Mouse (Mus musculus) heart, embryonic 15.5 days (tissue): ENCODE results near the gene Setd7. TPM values are rescaled to one million over a fixed set of nuclear protein-coding genes. Genes with fewer than 3 reads are reported as not detected.
A peak's percentile ranks its signal among the peaks of the same experiment; 100 is the strongest.

Experiments
- ATAC-seq: fragments of 200-750 bp; cut with Nextera tagmentation; replicated peaks from 2 replicates; pipeline ENCODE4 v1.8.0; 2017; ENCODE audit warnings: low read depth, moderate TSS enrichment; ENCODE audit not compliant: insufficient number of reproducible peaks, insufficient read depth, low FRiP score
- H3K27ac ChIP-seq: fragments of 300-500 bp; sonication (generic); 2 replicates; pipeline ENCODE4 v1.5.1; 2015; ENCODE audit warnings: mild to moderate bottlenecking, inconsistent platforms
- H3K27me3 ChIP-seq: fragments of 300-500 bp; sonication (generic); 2 replicates; pipeline ENCODE4 v1.6.1; 2015; ENCODE audit warnings: inconsistent platforms
- H3K36me3 ChIP-seq: fragments of 300-500 bp; sonication (generic); 2 replicates; pipeline ENCODE4 v1.6.1; 2015; ENCODE audit warnings: mild to moderate bottlenecking, inconsistent platforms
- H3K4me1 ChIP-seq: fragments of 300-500 bp; sonication (generic); replicated peaks from 2 replicates; pipeline ENCODE4 v1.6.1; 2015; ENCODE audit warnings: inconsistent platforms
- H3K4me2 ChIP-seq: fragments of 300-500 bp; sonication (generic); 2 replicates; pipeline ENCODE4 v1.6.1; 2015; ENCODE audit warnings: inconsistent platforms, mild to moderate bottlenecking, moderate library complexity
- H3K4me3 ChIP-seq: fragments of 300-500 bp; sonication (generic); 2 replicates; pipeline ENCODE4 v1.5.1; 2015; ENCODE audit warnings: mild to moderate bottlenecking, inconsistent platforms
- H3K9ac ChIP-seq: fragments of 300-500 bp; sonication (generic); 2 replicates; pipeline ENCODE4 v1.6.1; 2015; ENCODE audit warnings: mild to moderate bottlenecking, inconsistent platforms
- H3K9me3 ChIP-seq: fragments of 300-500 bp; sonication (generic); replicated peaks from 2 replicates; pipeline ENCODE4 v1.6.1; 2016; ENCODE audit warnings: inconsistent platforms
- WGBS: fragments of 180-500 bp; shearing (Covaris S2); methylation state at CpG from one replicate; pipeline ENCODE4 v1.1.7; 2015; ENCODE audit warnings: mixed read lengths; 5-methylcytosine and 5-hydroxymethylcytosine counted together
- polyA plus RNA-seq: library from polyadenylated mRNA; unstranded; fragments of >200 nt; fragmentation: Nextera tagmentation; extraction: Ambion mirVana; gene quantifications from 2 replicates; pipeline ENCODE4 v1.2.1, GENCODE M21; 2015

The Setd7 gene
- polyA plus RNA-seq, 1 experiment from 2014 or later = 5.1 TPM

DNA sequence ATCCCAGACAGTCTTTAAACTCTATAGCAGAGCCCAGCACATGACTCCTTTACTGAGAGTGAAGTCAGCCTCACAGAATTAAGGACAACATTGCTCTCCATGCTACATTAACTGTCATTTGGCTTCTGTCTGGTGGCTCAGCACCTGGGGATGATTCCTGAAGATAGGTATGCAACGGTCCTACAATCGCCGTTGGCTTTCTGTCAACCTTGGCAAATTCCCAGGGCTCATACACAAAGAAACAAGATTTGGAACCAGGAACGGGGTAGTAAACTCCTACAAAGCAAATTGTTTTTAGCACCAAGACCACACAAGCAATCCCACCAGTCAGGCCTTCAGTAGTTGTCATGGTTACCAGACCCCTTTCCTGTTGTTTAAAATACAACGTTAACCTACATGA is 27.1 kb downstream of the Setd7 start:
- Histone ChIP-seq H3K36me3 (peaks cover 84% of the 10 kb centered on the region), H3K4me3 (no peak overlapping the region), H3K27me3 (no peaks in the 10 kb centered on the region), H3K9me3 (no peaks in the 10 kb centered on the region), H3K4me1 (0 out of 2 replicates have a peak, but pooled peaks cover 2% of the 10 kb centered on the region), H3K27ac (no peak overlapping the region), H3K4me2 (no peak overlapping the region), H3K9ac (no peak overlapping the region)
- 76% methylated on average over 5 of the region's 5 CpGs for WGBS
- ATAC-seq = no peak

DNA sequence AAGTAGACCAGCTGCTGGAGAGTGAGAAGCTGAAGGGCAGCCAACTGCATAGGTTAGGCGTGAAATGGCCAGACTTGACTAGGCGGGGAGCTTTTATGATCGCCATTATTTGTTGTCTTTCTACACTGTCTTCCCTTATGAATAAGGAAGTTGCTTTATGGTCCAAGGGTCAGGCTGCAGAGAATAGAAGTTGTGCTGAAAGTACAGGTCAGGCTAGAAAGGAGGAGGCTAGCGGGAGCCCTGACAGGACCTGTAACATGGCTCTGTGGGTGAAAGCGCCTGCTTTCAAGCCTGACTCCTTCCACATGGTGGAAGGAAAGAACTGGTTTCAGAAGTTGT is 28.4 kb downstream of the Setd7 start:
- H3K9ac ChIP-seq = no peak overlapping the region
- H3K4me1 ChIP-seq = 0 out of 2 replicates have a peak, but pooled peaks cover 2% of the 10 kb centered on the region
- H3K9me3 ChIP-seq = no peaks in the 10 kb centered on the region
- peak overlapping the region; percentile 38 for H3K27ac ChIP-seq
- ATAC-seq = no peak
- no peak overlapping the region for H3K4me2 ChIP-seq
- no peaks in the 10 kb centered on the region for H3K27me3 ChIP-seq
- WGBS = 74% methylated on average over 5 of the region's 5 CpGs
- H3K36me3 ChIP-seq = peaks cover 76% of the 10 kb centered on the region
- H3K4me3 ChIP-seq = no peak overlapping the region

DNA sequence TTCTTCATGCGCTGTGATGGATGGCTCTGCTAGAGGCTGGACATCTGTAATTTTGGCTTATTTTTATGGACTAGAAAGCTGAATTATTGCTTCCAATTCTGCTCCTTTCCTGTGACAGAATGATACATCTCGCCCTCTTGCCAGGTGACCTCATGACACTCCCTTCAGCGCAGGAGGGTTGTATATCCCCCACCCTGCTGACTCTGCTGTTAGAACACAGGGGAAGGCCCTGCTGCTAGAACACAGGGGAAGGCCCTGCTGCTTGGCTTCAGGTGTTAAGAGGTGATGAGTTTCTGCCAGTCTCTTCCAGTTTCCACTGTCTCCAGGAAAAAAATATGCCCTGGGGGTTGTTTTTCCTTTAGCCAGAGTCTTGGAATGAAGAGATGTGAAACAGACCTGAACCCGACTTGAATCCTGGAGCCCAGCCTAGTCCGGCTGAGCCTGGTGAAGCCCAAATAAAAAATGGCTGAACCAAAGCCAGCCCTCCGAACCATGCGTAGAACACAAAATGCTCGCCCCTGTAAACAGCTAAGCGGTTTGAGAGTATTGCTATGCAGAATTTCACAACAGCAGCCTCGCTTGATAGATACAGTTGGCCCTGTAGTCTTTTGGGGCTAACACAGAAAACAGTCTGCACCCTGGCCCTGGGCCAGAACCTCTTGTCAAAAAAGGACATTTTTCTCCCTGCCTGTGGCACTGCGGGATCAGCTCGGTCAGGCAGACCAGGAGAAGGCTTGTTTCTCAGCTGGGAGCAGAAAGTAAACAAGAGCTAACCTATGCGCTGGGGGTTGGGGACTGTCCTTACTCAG is 29.0 kb downstream of the Setd7 start:
- 0 out of 2 replicates have a peak, but pooled peaks cover 2% of the 10 kb centered on the region for H3K4me1 ChIP-seq
- H3K27ac ChIP-seq = peak overlapping the region; percentile 38
- no peak for ATAC-seq
- H3K9ac ChIP-seq = no peak overlapping the region
- H3K4me2 ChIP-seq = no peak overlapping the region
- H3K9me3 ChIP-seq = no peaks in the 10 kb centered on the region
- 79% methylated on average over 13 of the region's 13 CpGs for WGBS
- peaks cover 80% of the 10 kb centered on the region for H3K36me3 ChIP-seq
- H3K4me3 ChIP-seq = no peak overlapping the region
- no peaks in the 10 kb centered on the region for H3K27me3 ChIP-seq

DNA sequence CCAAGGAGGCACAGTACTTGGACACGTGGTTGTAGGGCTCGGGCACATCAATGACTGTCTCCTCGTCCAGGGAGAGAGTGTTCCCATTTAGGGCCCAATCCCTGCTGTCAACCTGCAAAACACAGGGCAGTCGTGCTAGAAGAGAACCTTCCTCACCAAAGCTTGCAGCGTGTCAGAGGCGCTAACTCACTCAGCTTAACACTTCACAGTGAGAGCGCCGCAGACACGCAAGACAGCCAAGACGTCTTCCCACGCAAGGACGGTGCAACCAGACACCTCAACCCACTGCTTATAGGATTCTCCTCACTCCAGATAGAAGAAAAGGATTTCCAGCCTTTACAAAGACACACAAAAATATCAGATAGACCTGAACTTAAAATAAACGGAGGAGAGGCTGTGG is 33.8 kb downstream of the Setd7 start:
- Histone ChIP-seq H3K4me2 (no peak overlapping the region), H3K9ac (no peak overlapping the region), H3K36me3 (peaks cover 87% of the 10 kb centered on the region), H3K4me3 (no peak overlapping the region), H3K27ac (no peak overlapping the region), H3K4me1 (no peaks in the 10 kb centered on the region), H3K27me3 (no peaks in the 10 kb centered on the region), H3K9me3 (no peaks in the 10 kb centered on the region)
- 85% methylated on average over 13 of the region's 13 CpGs for WGBS
- no peak for ATAC-seq

DNA sequence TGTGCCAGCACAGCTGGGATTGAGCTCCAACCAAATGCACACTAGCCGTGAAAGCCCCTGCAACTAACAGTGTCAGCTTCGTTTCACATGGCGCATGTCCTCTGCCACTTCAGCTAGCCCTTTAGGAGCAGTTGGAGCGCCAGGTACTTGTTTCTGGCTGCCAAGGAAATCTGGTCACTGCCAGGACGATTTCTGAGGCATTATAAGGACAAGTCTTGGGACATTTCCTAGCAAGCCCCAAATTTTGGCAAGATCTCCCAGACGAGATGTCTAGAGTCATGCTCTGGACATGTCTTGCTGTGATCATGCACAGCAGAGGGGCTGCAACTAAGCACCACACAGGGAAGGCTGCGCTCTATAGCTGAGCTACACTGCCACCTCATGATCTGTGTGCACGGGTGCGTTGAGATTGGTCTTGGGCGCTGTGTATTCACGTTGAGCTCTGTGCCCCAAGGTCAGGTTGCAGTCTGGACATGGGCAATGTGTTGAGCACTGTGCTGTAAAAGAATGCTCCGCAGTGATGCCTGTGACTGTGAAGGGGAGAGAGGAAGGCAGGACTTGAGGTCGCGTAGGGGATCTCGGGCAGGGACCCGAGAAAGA is 35.4 kb downstream of the Setd7 start:
- Histone ChIP-seq H3K27ac (no peak overlapping the region), H3K27me3 (no peaks in the 10 kb centered on the region), H3K9ac (no peak overlapping the region), H3K4me2 (no peak overlapping the region), H3K4me1 (no peaks in the 10 kb centered on the region), H3K4me3 (no peak overlapping the region), H3K9me3 (no peaks in the 10 kb centered on the region), H3K36me3 (peaks cover 82% of the 10 kb centered on the region)
- no peak for ATAC-seq
- 89% methylated on average over 16 of the region's 16 CpGs for WGBS

DNA sequence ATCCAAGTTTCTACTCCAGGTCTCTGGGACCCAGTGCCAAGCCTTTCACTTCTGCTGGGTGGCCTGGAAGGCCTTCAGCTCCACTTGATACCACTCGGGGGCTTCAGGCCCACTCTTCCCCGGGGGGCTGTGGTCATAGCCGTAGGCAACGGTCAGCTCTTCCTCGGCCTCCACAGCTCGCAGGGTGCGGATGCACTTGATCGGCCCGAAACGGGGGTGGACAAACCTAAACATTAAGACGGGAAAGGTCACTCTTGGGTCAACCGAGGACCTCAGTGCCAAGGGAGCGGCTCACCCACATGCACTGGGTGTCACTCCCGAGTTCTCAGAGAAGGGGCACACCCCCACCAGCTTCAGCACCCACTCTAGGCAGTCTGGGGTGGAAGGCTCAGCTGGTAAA is 39.4 kb downstream of the Setd7 start:
- Histone ChIP-seq H3K27ac (no peak overlapping the region), H3K4me1 (peaks cover 4% of the 10 kb centered on the region; the same call in 1 of the 2 replicates), H3K4me2 (no peak overlapping the region), H3K27me3 (no peaks in the 10 kb centered on the region), H3K9ac (no peak overlapping the region), H3K9me3 (no peaks in the 10 kb centered on the region), H3K4me3 (no peak overlapping the region), H3K36me3 (peaks cover 55% of the 10 kb centered on the region)
- WGBS = 88% methylated on average over 14 of the region's 14 CpGs
- no peak for ATAC-seq

DNA sequence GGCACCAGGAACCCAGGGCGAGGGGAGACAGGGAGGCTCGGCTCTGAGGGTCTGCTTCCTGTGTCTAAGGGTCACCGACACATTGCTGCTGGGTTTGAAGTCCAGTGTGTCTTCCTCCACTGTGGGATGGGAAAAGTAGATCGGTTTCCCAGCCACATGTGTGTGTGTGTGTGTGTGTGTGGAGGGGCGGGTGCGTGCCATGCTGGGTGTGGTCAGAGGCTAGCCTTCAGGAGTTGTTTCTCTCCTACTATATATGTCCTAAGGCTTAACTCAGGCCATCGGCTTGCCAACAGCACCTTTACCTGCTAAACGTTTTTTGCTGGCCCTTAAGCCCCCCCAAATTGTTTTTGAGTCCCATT is 41.9 kb downstream of the Setd7 start:
- Histone ChIP-seq H3K4me3 (no peak overlapping the region), H3K4me2 (no peak overlapping the region), H3K27ac (no peak overlapping the region), H3K27me3 (no peaks in the 10 kb centered on the region), H3K36me3 (peaks cover 34% of the 10 kb centered on the region), H3K9me3 (no peaks in the 10 kb centered on the region), H3K4me1 (peaks cover 4% of the 10 kb centered on the region; the same call in 1 of the 2 replicates), H3K9ac (no peak overlapping the region)
- 58% methylated on average over 8 of the region's 8 CpGs for WGBS
- ATAC-seq = no peak

DNA sequence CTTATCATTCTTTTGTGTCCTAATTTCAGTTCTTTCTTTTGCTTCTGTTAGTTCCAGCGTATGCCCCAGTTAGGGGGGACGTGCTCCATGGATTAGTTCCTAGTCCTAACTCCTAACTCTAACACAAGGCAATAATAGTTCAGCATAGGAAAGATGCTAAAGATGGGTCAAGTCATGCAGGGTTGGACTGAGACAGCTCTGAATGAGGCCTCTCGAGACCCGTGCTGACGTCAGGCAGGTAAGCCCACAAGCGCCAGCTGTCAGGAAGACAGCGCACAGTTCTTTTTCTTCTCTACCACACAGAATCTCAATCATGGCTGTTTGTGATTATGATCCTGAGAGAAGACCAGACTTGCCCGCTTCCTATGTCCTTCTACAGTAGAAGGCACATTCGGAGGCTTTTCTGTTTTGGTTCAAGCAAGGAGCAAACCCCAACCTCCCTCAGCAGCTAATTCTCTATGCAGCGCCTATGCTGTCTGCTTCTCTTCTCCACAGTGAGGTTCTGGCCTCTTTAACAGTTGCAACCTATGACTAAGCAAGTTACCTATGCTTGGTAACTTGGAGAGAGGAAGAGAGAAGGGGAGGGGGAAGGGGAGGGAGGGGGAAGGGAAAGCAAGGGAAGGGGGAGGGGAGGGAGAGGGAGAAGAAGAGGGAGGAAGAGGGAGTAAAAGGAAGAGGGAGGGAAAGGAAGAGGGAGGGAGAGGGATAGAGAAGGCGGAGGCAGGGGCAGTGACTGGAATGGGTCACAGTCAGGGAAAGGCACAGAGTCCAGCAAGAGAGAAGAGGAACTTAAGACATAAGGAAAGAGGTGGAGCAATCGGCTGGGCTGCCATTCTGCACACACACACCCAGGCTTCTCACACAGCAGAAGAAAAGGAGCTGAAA is 42.6 kb downstream of the Setd7 start:
- ATAC-seq = no peak; the same call in 1 of the 2 replicates
- Histone ChIP-seq H3K9ac (no peak overlapping the region), H3K4me1 (peaks cover 4% of the 10 kb centered on the region; the same call in 1 of the 2 replicates), H3K27me3 (no peaks in the 10 kb centered on the region), H3K9me3 (no peaks in the 10 kb centered on the region), H3K36me3 (peaks cover 28% of the 10 kb centered on the region), H3K4me3 (no peak overlapping the region), H3K4me2 (no peak overlapping the region), H3K27ac (no peak overlapping the region)
- WGBS = 71% methylated on average over 12 of the region's 12 CpGs

DNA sequence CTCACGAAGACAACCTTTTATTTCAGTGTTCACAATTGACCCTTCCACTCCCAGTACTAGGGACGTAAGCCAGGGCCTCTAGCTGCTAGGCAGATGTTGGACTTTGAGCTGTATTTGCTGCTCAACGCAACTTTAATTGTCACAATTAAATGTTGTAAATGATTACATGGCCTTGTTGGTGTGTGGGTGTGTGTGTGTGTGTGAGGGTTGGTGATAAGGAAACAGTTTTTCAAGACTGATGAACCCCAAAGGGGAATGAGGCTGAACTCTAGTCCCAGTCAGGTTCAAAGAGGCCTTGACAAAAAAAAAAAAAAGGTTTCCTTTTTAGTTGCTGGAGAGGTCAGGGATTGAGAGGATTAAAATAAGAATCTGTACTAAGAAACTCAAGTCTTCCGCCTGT is 43.2 kb downstream of the Setd7 start:
- Histone ChIP-seq H3K9ac (no peak overlapping the region), H3K4me2 (no peak overlapping the region), H3K27ac (no peak overlapping the region), H3K27me3 (no peaks in the 10 kb centered on the region), H3K4me1 (peaks cover 4% of the 10 kb centered on the region; the same call in 1 of the 2 replicates), H3K4me3 (no peak overlapping the region), H3K36me3 (peaks cover 22% of the 10 kb centered on the region), H3K9me3 (no peaks in the 10 kb centered on the region)
- WGBS = 91% methylated on average over 4 of the region's 4 CpGs
- ATAC-seq = no peak

DNA sequence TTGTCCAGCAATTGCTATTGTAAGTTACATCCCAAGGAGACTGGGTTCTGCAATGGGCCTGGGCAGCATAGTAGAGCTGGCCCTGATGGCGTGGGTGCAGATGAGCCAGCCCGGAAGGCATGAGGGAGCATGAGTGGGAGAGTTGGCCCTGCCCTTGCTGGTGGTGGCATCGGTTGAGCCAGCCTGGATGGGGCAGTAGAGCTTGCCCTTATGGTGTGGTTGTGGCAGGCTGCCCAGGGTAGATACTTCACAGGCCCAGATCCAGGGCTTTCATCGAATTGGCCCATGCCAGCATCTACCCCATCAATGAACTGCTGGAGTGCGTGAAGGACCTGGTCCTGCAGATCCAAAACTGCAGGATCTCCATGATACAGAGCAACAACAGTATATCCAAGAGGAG is 48.7 kb downstream of the Setd7 start:
- H3K9ac ChIP-seq = no peak overlapping the region
- whole genome bisulfite sequencing = 87% methylated on average over 5 of the region's 5 CpGs
- no peaks in the 10 kb centered on the region for H3K9me3 ChIP-seq
- H3K36me3 ChIP-seq = peaks cover 5% of the 10 kb centered on the region; the same call in 1 of the 2 replicates
- no peak for ATAC-seq
- H3K4me1 ChIP-seq = no peaks in the 10 kb centered on the region
- H3K4me2 ChIP-seq = no peak overlapping the region
- no peak overlapping the region for H3K27ac ChIP-seq
- no peaks in the 10 kb centered on the region for H3K27me3 ChIP-seq
- H3K4me3 ChIP-seq = no peak overlapping the region

DNA sequence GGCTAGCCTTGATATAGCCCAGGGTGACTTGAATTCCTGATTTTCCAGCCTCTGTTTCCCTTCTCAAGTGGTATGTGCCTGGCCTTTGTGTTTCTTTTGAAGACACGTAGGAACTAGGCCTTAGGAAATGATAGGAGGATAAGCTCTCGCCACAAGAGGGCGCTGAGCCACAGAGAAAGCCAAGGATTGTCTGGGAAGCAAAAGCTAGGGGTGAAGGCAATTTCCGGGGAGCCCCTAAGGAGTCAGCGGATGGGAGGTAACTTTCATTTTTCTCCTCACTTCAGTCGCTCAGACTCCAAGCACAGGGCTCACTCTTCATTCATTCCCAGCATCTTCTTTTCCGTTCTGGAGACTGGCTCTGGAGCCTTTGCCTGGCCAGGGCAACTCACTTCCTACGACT is 49.8 kb downstream of the Setd7 start:
- Histone ChIP-seq H3K27ac (no peak overlapping the region), H3K36me3 (no peaks in the 10 kb centered on the region), H3K9ac (no peak overlapping the region), H3K4me3 (peak overlapping the region; percentile 33), H3K4me1 (no peaks in the 10 kb centered on the region), H3K9me3 (no peaks in the 10 kb centered on the region), H3K27me3 (no peaks in the 10 kb centered on the region), H3K4me2 (peak overlapping the region; percentile 54)
- ATAC-seq = no peak
- WGBS = 22% methylated on average over 8 of the region's 8 CpGs
